Comparison of ENCODE assay signal across 8 mouse cellular contexts in genomic region chr15:102742589-102742988, GRCm38 (mm10). TPM values are rescaled to one million over a fixed set of nuclear protein-coding genes. Genes with fewer than 3 reads are reported as not detected.
DNase-seq lines count a peak whose midpoint lies in the region; ATAC-seq and TF ChIP-seq lines count a peak whose summit lies in the region.

No protein-coding gene starts in this region.

- H3K9ac ChIP-seq in ES-E14 (ENCODE audit: insufficient read depth, low read depth, low read length, poor library complexity, severe bottlenecking): no peak overlapping the region
- peak overlapping the region; percentile 38; the same call in 1 of the 2 replicates for H3K9ac ChIP-seq in forebrain, embryonic 13.5 days

- H3K4me2 ChIP-seq in forebrain, embryonic 13.5 days: peak overlapping the region; percentile 12; the same call in 1 of the 2 replicates

- in situ Hi-C loops in ES-E14 (cut with MboI; ENCODE audit: low sequenced_read_pairs in 2 of 2, unreplicated experiment in 2 of 2): loop anchor here in 1 of 2 experiments (5.0 kb wide), 1 partner anchor 45 kb away; no protein-coding TSS in a partner anchor

- H3K9me3 ChIP-seq in ES-E14 (ENCODE audit: control insufficient read depth, insufficient read depth, low read depth, low read length): no peaks in the 10 kb centered on the region
- no peaks in the 10 kb centered on the region for H3K9me3 ChIP-seq in forebrain, embryonic 13.5 days (replicated peaks)

- no peak overlapping the region for H3K4me3 ChIP-seq in ES-E14 (ENCODE audit: insufficient read depth in 1 of 2, low read depth in 1 of 2, low read length in 2 of 2, poor library complexity in 1 of 2, severe bottlenecking in 1 of 2)
- H3K4me3 ChIP-seq in forebrain, embryonic 13.5 days: no peak overlapping the region

- peaks cover 0 to 3% of the 10 kb centered on the region in 2 experiments; a peak in 2 of 4 replicates for H3K4me1 ChIP-seq in ES-E14 (ENCODE audit: control insufficient read depth in 2 of 2, insufficient read depth in 2 of 2, low read length in 2 of 2, poor library complexity in 1 of 2)
- peaks cover 49% of the 10 kb centered on the region for H3K4me1 ChIP-seq in forebrain, embryonic 13.5 days

- intact Hi-C loops in heart, postnatal 25 days (cut with DNase I): loop anchor here (1.0 kb wide), 1 partner anchor 44 kb away; no protein-coding TSS in a partner anchor

- no peak overlapping the region for H3K27ac ChIP-seq in ES-E14 (ENCODE audit: insufficient read depth, low read depth, low read length, poor library complexity, severe bottlenecking)
- peak overlapping the region; percentile 91 for H3K27ac ChIP-seq in forebrain, embryonic 13.5 days

- H3K36me3 ChIP-seq in ES-E14 (ENCODE audit: control insufficient read depth, insufficient read depth, low read length, poor library complexity, severe bottlenecking): no peaks in the 10 kb centered on the region
- H3K36me3 ChIP-seq in forebrain, embryonic 13.5 days (ENCODE audit: poor library complexity, severe bottlenecking): no peaks in the 10 kb centered on the region

- 0% methylated on average over 10 of the region's 10 CpGs for whole genome bisulfite sequencing in forebrain, embryonic 13.5 days
- WGBS in large intestine, adult 2 months: under 1% methylated on average over 10 of the region's 10 CpGs

- H3K27me3 ChIP-seq in forebrain, embryonic 13.5 days: peaks cover 72% of the 10 kb centered on the region

- 0 out of 2 replicates have a peak, but pooled peaks have one; percentile 39 for ATAC-seq in cerebellum, adult (ENCODE audit: insufficient number of reproducible peaks, low FRiP score, low TSS enrichment)
- peak; percentile 50 for ATAC-seq in forebrain, embryonic 13.5 days
- ATAC-seq in neutrophil, adult 5-6 weeks (ENCODE audit: extremely low read depth, insufficient number of reproducible peaks, low FRiP score, poor library complexity, severe bottlenecking): peak; percentile 86

- peak; percentile 85 for DNase-seq in ES-E14 (ENCODE audit: low read depth, low spot score)
- peak; percentile 70 for DNase-seq in heart, postnatal 25 days (ENCODE audit: low spot score)
- DNase-seq in large intestine, adult 2 months (ENCODE audit: low read depth, low spot score): peak; percentile 73
- DNase-seq in lung, adult 18-20 months: peak; percentile 88 to 93
- DNase-seq in thymus, adult 18-20 months: peak; percentile 69 to 72

TF ChIP-seq in ES-E14, 5 proteins besides CTCF, POLR2A, EP300 and RAD21:
- TF ChIP-seq ZC3H11A (IDR thresholded peaks at IDR 0.05; ENCODE audit: borderline replicate concordance, low read depth, low read length): peak; percentile 94
- TF ChIP-seq CHD2 (IDR thresholded peaks at IDR 0.05; ENCODE audit: low read depth, low read length): no peak
- TF ChIP-seq HCFC1 (IDR thresholded peaks at IDR 0.05; ENCODE audit: borderline replicate concordance, insufficient read depth, low read length): peak; percentile 62; the same call in 1 of the 2 replicates
- TF ChIP-seq MAFK (IDR thresholded peaks at IDR 0.05; ENCODE audit: insufficient read depth, low read depth, low read length): no peak
- peak; percentile 50; the same call in 1 of the 2 replicates for TF ChIP-seq ZNF384 (IDR thresholded peaks at IDR 0.05; ENCODE audit: low read depth, low read length)

RNA-seq across cellular contexts. Expression of gene Calcoco1, which starts 20.6 kb away (rescaled TPM):
- 24.6 and 25.0 TPM in 2 replicates for total RNA-seq in ES-E14 (2012; rRNA removed)
- polyA plus RNA-seq in forebrain, embryonic 13.5 days (2015; fragmentation: Nextera tagmentation; extraction: Ambion mirVana): 45.0 and 48.7 TPM in 2 replicates
- 100 to 1,000 TPM in 1 of 2 experiments, 10 to 100 TPM in 1; 93.5 to 106 TPM for total RNA-seq in heart, postnatal 25 days (2021)
- 11.2 and 17.4 TPM in 2 replicates for polyA plus RNA-seq in large intestine, adult 2 months (2012; rRNA removed)
- 73.4 and 97.1 TPM in 2 replicates for total RNA-seq in neutrophil, adult 5-6 weeks (2017)
